Mouse (Mus musculus) adrenal gland, adult 18-20 months (tissue): ENCODE measurements around the gene Igfals. TPM values are rescaled to one million over a fixed set of nuclear protein-coding genes. Genes with fewer than 3 reads are reported as not detected.
A peak's percentile ranks its signal among the peaks of the same experiment; 100 is the strongest.

Experiments
- DNase-seq, 2 experiments: peaks; one replicate each; pipeline ENCODE4 v3.0.0; 2021 to 2022; ENCODE audit warnings: low spot score in 2 of 2
- total RNA-seq, 2 experiments: library from RNA; stranded (reverse); gene quantifications; 1 replicate in 1 of 2; 2 replicates in 1 of 2; pipeline ENCODE4 v1.2.3; 2021

Gene Igfals
- total RNA-seq, 2 experiments from 2014 or later, result 2.0 to 2.7 TPM

- no peak for DNase-seq
These were observed 27.5 kb downstream of the Igfals start for GRCm38 (mm10) chr17:24893276-24893675.

DNA sequence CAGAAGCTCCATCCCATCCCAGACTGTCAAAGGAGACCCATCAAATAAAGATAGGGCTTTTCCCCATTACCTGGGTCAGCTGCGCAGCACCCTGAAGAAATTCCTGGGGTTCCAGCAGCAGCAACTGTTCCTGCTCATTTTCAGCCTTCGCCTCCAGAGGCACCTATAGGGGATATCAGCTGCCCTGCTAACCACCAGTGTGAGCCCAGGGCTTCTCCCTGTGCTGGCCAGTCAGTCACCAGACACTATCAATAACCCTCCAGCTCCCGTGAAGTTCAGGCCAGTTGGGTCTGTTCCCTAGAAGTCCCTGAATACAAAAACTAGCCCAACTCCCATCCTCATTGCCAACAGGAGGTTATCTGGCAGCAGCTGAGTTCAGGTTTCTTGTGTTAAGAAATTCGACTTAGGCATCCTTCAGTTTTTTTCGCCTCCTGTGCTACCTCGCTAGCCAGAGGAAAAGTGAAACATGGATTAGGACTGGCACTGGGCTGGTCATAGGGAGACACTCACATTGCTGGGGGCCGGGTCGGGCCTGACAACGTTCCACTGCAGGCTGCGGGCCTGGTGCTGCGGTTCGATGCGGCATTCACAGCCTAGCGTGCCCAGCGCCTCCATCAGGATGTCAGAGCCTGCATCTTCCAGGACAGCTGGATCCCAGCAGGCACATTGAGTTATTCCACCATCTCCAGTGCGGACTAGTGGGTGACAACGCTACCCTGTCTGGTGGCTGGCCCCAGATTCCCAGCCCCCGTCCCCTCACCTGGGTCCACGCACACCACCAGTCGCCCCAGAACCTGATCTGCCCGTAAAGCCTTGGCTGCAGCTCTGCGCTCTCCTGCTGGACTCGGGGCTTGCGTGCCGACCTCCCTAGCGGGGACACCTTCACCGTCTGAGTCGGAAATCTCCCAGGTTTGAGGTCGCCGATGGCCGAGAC lies 28.5 kb downstream of the Igfals start:
- DNase-seq, result no peak

- peak; percentile 73 to 75 for DNase-seq
These were observed 29.3 kb downstream of the Igfals start, which contains the start of the genes Eme2 and Mrps34 for GRCm38 (mm10) chr17:24894995-24895547. TSS of gene Eme2 (minus strand) at chr17:24895087. TSS of gene Mrps34 (plus strand) at chr17:24895116.

DNA sequence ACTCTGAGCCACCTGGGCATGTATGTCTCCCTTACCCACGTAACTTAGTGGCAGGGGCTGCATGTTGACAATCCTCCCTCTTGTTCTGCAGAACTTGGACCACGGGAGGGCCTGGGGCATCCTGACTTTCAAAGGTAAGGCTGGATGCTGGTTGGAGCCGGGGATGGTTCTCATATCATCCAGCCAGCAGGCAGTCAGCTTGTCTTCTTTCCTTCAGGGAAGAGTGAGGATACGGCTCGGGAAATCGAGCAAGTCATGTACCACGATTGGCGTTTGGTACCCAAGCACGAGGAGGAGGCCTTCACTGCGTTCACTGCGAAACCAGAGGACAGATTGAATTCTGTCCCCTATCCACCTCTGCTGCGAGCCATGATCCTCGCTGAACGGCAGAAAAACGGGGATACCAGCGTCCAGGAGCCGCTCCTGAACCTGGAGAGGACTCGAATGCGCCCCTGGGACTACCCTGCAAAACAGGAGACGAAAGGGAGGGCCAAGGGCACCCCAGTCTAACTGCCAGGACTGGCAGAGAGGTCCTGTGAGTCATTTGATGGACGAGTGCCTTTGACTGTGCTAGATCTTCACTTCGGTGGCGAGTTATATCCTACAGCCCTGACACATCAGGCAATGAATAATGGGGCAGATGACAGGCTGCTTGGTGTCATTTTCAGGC lies 29.9 kb downstream of the Igfals start:
- DNase-seq, result peak in 1 of 2 experiments; percentile 43

DNA sequence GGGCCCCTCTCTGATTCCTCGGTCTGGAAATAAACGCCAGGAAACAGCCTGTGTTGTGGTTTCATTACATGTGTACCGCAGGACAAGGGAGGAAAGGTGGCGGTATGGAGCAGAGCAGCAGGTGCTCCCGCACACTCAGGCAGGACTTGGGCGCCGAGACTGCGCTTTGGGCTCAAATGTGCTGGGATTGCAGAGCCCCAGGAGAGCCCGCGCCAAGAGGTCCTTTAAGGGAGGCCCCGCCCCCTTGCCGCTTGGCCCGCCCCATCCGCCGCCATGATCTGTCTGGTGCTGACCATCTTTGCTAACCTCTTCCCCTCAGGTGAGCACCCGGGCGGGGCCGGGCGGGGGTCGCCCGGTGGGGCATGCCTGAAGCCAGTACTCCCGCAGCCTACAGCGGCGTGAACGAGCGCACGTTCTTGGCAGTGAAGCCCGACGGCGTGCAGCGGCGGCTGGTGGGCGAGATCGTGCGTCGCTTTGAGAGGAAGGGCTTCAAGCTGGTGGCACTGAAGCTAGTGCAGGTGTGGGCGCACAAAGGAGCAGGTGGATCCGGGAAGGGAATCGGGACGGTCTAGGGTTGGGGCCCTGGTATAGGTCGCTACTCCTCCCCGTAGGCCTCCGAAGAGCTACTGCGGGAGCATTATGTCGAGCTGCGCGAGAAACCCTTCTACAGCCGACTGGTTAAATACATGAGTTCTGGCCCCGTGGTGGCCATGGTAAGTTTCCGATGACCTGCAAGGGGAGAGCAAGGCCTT lies 30.6 kb downstream of the Igfals start, which contains the start of gene Nme3:
Nme3 (plus strand) TSS at position 260 of the 752 bp plus-strand sequence.
- peak; percentile 71 to 73 for DNase-seq

DNA sequence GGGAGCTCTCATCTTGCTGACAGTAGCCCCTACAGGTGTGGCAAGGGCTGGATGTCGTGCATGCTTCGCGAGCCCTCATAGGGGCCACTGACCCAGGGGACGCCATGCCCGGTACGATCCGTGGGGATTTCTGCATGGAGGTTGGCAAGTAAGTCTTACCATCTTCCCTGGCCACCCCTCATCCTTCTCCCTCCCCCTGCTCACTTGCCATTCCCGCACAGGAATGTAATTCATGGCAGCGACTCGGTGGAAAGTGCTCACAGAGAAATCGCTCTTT lies 31.1 kb downstream of the Igfals start:
- DNase-seq, result no peak

DNA sequence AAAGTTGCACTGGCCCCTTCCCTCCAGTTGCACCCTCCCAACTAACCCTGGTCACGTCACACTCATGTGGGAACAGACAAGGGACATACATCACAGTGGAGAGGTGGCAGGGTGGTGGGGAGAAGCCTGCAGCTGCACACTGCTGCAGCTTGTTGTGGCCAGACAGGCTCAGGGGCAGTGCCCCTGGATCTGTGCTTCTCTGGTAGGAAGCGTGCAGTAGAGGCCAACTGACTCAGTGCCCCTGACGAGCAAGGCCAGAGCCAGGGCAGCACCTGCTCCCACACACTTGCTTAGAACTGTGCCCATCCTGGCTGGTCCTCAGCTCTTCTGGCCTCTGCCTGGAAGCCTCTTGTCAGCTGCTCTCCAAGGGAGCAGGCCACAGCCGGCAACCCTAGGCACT lies 31.8 kb downstream of the Igfals start:
- DNase-seq, result no peak

- DNase-seq, result no peak
These were observed 32.5 kb downstream of the Igfals start for GRCm38 (mm10) chr17:24898041-24898854.

DNA sequence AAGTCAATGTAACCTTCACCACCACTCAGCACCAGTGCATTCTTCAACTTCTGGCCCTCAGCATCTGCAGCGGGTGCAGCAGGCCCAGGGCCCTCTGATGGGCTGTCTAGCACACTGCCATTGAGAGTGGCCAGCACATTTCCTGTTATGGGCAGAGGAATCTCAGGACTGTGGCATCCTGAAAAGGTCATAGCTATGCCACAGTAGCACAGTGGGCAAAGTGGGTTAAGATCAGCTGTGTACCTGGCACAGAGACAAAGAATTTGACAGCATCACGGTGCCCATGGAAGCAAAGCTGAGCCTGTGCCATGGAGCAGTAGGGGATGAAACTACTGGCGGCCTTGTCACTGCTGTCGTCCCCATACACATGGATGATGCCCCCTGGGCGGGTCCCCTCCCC lies 33.4 kb downstream of the Igfals start:
- no peak for DNase-seq

GRCm38 (mm10) chr17:24900014-24900413 lies 34.2 kb downstream of the Igfals start:
- no peak for DNase-seq

- DNase-seq, result no peak
These were observed 36.3 kb downstream of the Igfals start for GRCm38 (mm10) chr17:24902124-24902523.

- no peak for DNase-seq
These were observed 37.1 kb downstream of the Igfals start for GRCm38 (mm10) chr17:24902671-24903474.

DNA sequence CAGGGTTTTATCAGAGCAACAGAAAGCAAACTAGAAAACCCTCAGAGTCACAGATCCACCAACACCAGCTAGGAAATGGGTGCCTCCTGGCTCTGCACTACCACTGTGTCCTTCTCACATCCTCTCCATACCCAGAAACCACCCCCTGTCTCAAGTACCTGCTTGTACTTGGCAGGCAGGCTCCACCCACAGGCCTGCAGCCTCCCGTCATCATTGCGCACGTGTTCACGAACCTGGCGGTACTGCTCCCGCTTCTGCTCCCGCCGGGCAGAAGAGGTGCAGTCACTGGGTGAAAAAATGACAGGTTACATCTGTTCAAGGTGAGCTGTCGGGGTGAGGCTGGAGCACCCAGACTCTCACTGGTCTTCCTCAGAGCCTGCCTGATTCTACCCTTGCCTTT lies 38.0 kb downstream of the Igfals start:
- DNase-seq, result no peak

GRCm38 (mm10) chr17:24907591-24907990 lies 41.8 kb downstream of the Igfals start:
- peak in 1 of 2 experiments; percentile 65 for DNase-seq

GRCm38 (mm10) chr17:24913984-24914383 lies 48.2 kb downstream of the Igfals start:
- no peak for DNase-seq

GRCm38 (mm10) chr17:24923246-24923645 lies 57.4 kb downstream of the Igfals start:
- no peak for DNase-seq

- no peak for DNase-seq
These were observed 63.7 kb downstream of the Igfals start for GRCm38 (mm10) chr17:24929506-24929905.
